Mouse (Mus musculus) intestine, postnatal 0 days (tissue): ENCODE data around the gene Tmem141. TPM values are rescaled to one million over a fixed set of nuclear protein-coding genes. Genes with fewer than 3 reads are reported as not detected.
A peak's percentile ranks its signal among the peaks of the same experiment; 100 is the strongest.

Experiments used
- ATAC-seq: fragments of 200-750 bp; cut with Nextera tagmentation; 2 replicates; pipeline ENCODE4 v1.8.0; 2017; ENCODE audit warnings: mild to moderate bottlenecking, moderate TSS enrichment, moderate library complexity
- H3K27ac ChIP-seq: fragments of 300-500 bp; sonication (generic); 2 replicates; pipeline ENCODE4 v1.5.1; 2014; ENCODE audit warnings: mild to moderate bottlenecking, low read depth, low read length, moderate library complexity
- H3K27me3 ChIP-seq: fragments of 300-500 bp; sonication (generic); replicated peaks from 2 replicates; pipeline ENCODE4 v1.6.1; 2014; ENCODE audit warnings: low read length, mixed read lengths; ENCODE audit not compliant: control insufficient read depth, insufficient read depth
- H3K36me3 ChIP-seq: fragments of 300-500 bp; sonication (generic); 2 replicates; pipeline ENCODE4 v1.6.1; 2014; ENCODE audit warnings: mild to moderate bottlenecking, moderate library complexity; ENCODE audit not compliant: control insufficient read depth, insufficient read depth
- H3K4me1 ChIP-seq: fragments of 300-500 bp; sonication (generic); replicated peaks from 2 replicates; pipeline ENCODE4 v1.6.1; 2014; ENCODE audit warnings: antibody characterized with exemption, low read length, mixed read lengths; ENCODE audit not compliant: control insufficient read depth, insufficient read depth
- H3K4me2 ChIP-seq: fragments of 300-500 bp; sonication (generic); replicated peaks from 2 replicates; pipeline ENCODE4 v1.6.1; 2014; ENCODE audit warnings: low read depth, mild to moderate bottlenecking, moderate library complexity
- H3K4me3 ChIP-seq: fragments of 300-500 bp; sonication (generic); 2 replicates; pipeline ENCODE4 v1.5.1; 2014; ENCODE audit warnings: low read depth, low read length
- H3K9ac ChIP-seq: fragments of 300-500 bp; sonication (generic); 2 replicates; pipeline ENCODE4 v1.6.1; 2014; ENCODE audit warnings: mild to moderate bottlenecking, low read depth, low read length
- H3K9me3 ChIP-seq: fragments of 300-500 bp; sonication (generic); 2 replicates; pipeline ENCODE4 v1.6.1; 2016; ENCODE audit warnings: mixed run types; ENCODE audit not compliant: control insufficient read depth
- CTCF ChIP-seq: sonication (generic); IDR thresholded peaks from 2 replicates; pipeline ENCODE4 v1.5.1; 2016; ENCODE audit warnings: low read depth, mild to moderate bottlenecking, control low read depth, antibody characterized with exemption, moderate library complexity
- WGBS: fragments of 180-500 bp; shearing (Covaris S2); extraction: QIAGEN DNeasy Blood & Tissue Kit; methylation state at CpG from one replicate; pipeline ENCODE4 v1.1.7; 2014; 5-methylcytosine and 5-hydroxymethylcytosine counted together
- polyA plus RNA-seq: library from polyadenylated mRNA; unstranded; fragments of >200 nt; fragmentation: Nextera tagmentation; extraction: Ambion mirVana; gene quantifications from 2 replicates; pipeline ENCODE4 v1.2.1, GENCODE M21; 2015

Tmem141 gene
- polyA plus RNA-seq, 1 experiment from 2014 or later: 23.0 TPM

DNA sequence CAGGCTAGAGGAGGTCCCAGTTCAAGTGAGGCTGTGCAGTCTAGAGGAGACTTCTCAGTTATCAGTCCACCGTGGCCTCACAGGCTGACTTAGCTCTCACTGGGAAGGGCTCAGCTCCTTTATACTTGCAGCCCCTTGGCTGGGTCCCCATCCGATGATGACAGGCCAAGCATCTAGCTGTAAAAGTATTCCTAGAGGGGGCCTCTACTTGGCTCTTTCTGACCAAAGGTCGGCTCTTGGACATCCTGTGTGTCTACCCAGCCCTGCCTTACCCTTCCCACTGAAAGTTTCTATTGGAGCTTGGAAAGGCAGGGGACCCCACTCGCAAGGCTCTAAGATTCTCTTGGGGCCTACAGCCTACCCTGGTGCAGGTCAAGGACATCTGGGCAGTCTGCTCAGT lies 50.6 kb downstream of the Tmem141 start:
- WGBS: 49% methylated on average over 4 of the region's 4 CpGs
- Histone ChIP-seq H3K9me3 (no peaks in the 10 kb centered on the region), H3K4me1 (peaks cover 9% of the 10 kb centered on the region; the same call in 1 of the 2 replicates), H3K4me3 (peak overlapping the region; percentile 46), H3K4me2 (peak overlapping the region; percentile 64), H3K27ac (peak overlapping the region; percentile 91), H3K9ac (peak overlapping the region; percentile 51), H3K27me3 (0 out of 2 replicates have a peak, but pooled peaks cover under 1% of the 10 kb centered on the region), H3K36me3 (peaks cover 32% of the 10 kb centered on the region)
- peak; percentile 53 for ATAC-seq
- TF ChIP-seq CTCF: no peak

Other genes with a start within 250 kb of the Tmem141 start
- gene Sapcd2, start 249.7 kb downstream of the Tmem141 start, polyA plus RNA-seq: 112 and 129 TPM in 2 replicates
- gene Entpd2, start 226.1 kb downstream of the Tmem141 start, polyA plus RNA-seq: 33.9 and 38.1 TPM in 2 replicates
- 49.2 and 52.3 TPM in 2 replicates for gene Npdc1, start 222.7 kb downstream of the Tmem141 start, polyA plus RNA-seq
- 0.26 and 0.27 TPM in 2 replicates for gene Fut7, start 198.7 kb downstream of the Tmem141 start, polyA plus RNA-seq
- 1.1 and 1.3 TPM in 2 replicates for gene Abca2, start 193.3 kb downstream of the Tmem141 start, polyA plus RNA-seq
- gene Clic3, start 165.2 kb downstream of the Tmem141 start, polyA plus RNA-seq: 2.0 and 2.8 TPM in 2 replicates
- 41.2 and 46.2 TPM in 2 replicates for gene Paxx, start 160.9 kb downstream of the Tmem141 start, polyA plus RNA-seq
- gene Ptgds, start 152.0 kb downstream of the Tmem141 start, polyA plus RNA-seq: 1.2 and 2.2 TPM in 2 replicates
- 0.40 and 0.51 TPM in 2 replicates for gene Lcn12, start 128.1 kb downstream of the Tmem141 start, polyA plus RNA-seq
- gene Fbxw5, start 121.3 kb downstream of the Tmem141 start, polyA plus RNA-seq: 38.5 and 40.2 TPM in 2 replicates
- 48.5 and 49.3 TPM in 2 replicates for gene C8g, start 120.3 kb downstream of the Tmem141 start, polyA plus RNA-seq
- gene Traf2, start 75.1 kb downstream of the Tmem141 start, polyA plus RNA-seq: 16.4 and 18.7 TPM in 2 replicates
- 481 and 496 TPM in 2 replicates for gene Edf1, start 64.2 kb downstream of the Tmem141 start, polyA plus RNA-seq
- gene Mamdc4, start 47.2 kb downstream of the Tmem141 start, polyA plus RNA-seq: 588 and 718 TPM in 2 replicates
- 116 TPM in 2 replicates for gene Phpt1, start 46.8 kb downstream of the Tmem141 start, polyA plus RNA-seq
- gene Ajm1, start 40.2 kb downstream of the Tmem141 start, polyA plus RNA-seq: 0.68 and 0.78 TPM in 2 replicates
- gene Rabl6, start 13.5 kb downstream of the Tmem141 start, polyA plus RNA-seq: 26.8 and 26.9 TPM in 2 replicates
- gene Ccdc183, start 4.3 kb downstream of the Tmem141 start, polyA plus RNA-seq: 0.09 and 0.16 TPM in 2 replicates
- gene Fcna, start 6.0 kb upstream of the Tmem141 start, polyA plus RNA-seq: 4.1 and 4.7 TPM in 2 replicates
- not detected in 2 replicates for gene Lcn8, start 31.1 kb upstream of the Tmem141 start, polyA plus RNA-seq
- not detected in 2 replicates for gene Lcn5, start 35.9 kb upstream of the Tmem141 start, polyA plus RNA-seq
- not detected in 2 replicates for gene Lcn6, start 54.8 kb upstream of the Tmem141 start, polyA plus RNA-seq
- gene Lcn10, start 60.7 kb upstream of the Tmem141 start, polyA plus RNA-seq: not detected in 2 replicates
- gene Obp2a, start 78.0 kb upstream of the Tmem141 start, polyA plus RNA-seq: not detected in 2 replicates
- gene Bmyc, start 84.7 kb upstream of the Tmem141 start, polyA plus RNA-seq: 34.7 and 35.6 TPM in 2 replicates
- not detected in 2 replicates for gene Obp2b, start 115.0 kb upstream of the Tmem141 start, polyA plus RNA-seq
- not detected in 2 replicates for gene Lcn3, start 143.6 kb upstream of the Tmem141 start, polyA plus RNA-seq
- not detected in 2 replicates for gene Lcn11, start 155.0 kb upstream of the Tmem141 start, polyA plus RNA-seq
- not detected in 2 replicates for gene Gm13539, start 160.3 kb upstream of the Tmem141 start, polyA plus RNA-seq
- not detected in 2 replicates for gene Glt6d1, start 193.8 kb upstream of the Tmem141 start, polyA plus RNA-seq
- not detected in 2 replicates for gene Lcn9, start 201.1 kb upstream of the Tmem141 start, polyA plus RNA-seq
- gene Sohlh1, start 225.2 kb upstream of the Tmem141 start, polyA plus RNA-seq: not detected in 2 replicates
- gene Kcnt1, start 241.7 kb upstream of the Tmem141 start, polyA plus RNA-seq: 0.18 TPM in 2 replicates